Mouse (Mus musculus) small intestine, adult 2 months (tissue): ENCODE measurements around the gene D430041D05Rik.

Experiments
- CTCF ChIP-seq: fragments of 200-500 bp; IDR thresholded peaks from 2 replicates; pipeline ENCODE4 v1.5.1; 2012; ENCODE audit warnings: low read depth, mild to moderate bottlenecking, control low read depth, inconsistent platforms, low read length, moderate library complexity, mixed read lengths; ENCODE audit not compliant: insufficient replicate concordance, insufficient read length; ENCODE audit errors: extremely low read depth
- POLR2A ChIP-seq: fragments of 200-500 bp; IDR thresholded peaks from 2 replicates; pipeline ENCODE4 v1.6.1; 2012; ENCODE audit warnings: low read depth, mild to moderate bottlenecking, control low read depth, inconsistent platforms, low read length, moderate library complexity

DNA sequence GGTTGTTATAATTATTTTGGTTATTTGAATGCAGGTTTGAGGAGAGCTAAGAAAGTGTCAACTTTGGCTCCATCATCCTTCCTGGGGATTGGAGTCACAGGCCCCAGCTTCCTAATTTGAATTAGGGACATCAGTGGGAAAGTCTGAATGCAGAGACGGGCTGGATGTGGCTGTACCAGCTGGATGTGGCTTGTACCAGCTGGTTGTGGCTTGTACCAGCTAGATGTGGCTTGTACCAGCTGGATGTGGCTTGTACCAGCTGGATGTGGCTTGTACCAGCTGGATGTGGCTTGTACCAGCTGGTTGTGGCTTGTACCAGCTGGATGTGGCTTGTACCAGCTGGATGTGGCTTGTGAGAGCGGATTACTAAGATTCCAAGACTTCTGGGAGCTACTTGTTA is 8.6 kb upstream of the D430041D05Rik start:
- TF ChIP-seq CTCF (no peak), POLR2A (no peak)
